Mouse (Mus musculus): ENCODE results near the gene Zbtb8b. TPM values are rescaled to one million over a fixed set of nuclear protein-coding genes. Genes with fewer than 3 reads are reported as not detected.
"Not testable (repeated sequence)": the region's sequence is repeated elsewhere in the genome, so short reads cannot be mapped to it uniquely, and the experiment has no call there.

Zbtb8b gene
- polyA plus RNA-seq, 1 experiment, result not detected

DNA sequence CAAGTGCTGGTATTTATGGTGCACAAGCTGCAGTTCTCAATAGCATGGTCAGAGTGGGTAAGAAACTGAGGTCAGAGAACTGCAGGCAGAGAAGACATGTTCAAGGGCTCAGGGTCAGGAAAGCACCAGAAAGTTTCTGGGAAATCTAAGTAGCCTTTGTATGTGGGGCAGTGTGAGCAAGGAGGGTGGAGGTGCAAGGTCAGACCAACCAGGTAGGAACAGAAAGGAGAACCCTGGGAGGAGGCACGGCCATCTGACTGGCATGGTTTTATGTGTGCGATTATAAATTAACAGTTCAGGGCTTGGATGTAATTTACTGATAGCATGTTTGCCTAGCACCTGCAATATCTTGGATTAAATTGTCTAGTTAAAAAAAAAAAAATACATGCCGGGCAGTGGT, 19.1 kb upstream of the Zbtb8b start:
- Histone ChIP-seq H3K27ac (ENCODE audit: insufficient read depth, low read depth, low read length) (no peak overlapping the region), H3K4me1 (ENCODE audit: control insufficient read depth, insufficient read depth, low read length) (peaks cover 8% of the 10 kb centered on the region), H3K4me3 (ENCODE audit: insufficient read depth, low read length) (no peak overlapping the region)
- no peak for TF ChIP-seq CTCF (IDR thresholded peaks at IDR 0.05; ENCODE audit: low read depth, low read length)
- TF ChIP-seq POLR2A (IDR thresholded peaks at IDR 0.05; ENCODE audit: borderline replicate concordance, low read depth, low read length), result no peak

- H3K4me1 ChIP-seq (ENCODE audit: control insufficient read depth, insufficient read depth, low read length); H3K27ac ChIP-seq (ENCODE audit: insufficient read depth, low read depth, low read length); H3K4me3 ChIP-seq (ENCODE audit: insufficient read depth, low read length): not testable (repeated sequence)
Observed at GRCm38 (mm10) chr4:129457311-129457710, 16.7 kb upstream of the Zbtb8b start.

DNA sequence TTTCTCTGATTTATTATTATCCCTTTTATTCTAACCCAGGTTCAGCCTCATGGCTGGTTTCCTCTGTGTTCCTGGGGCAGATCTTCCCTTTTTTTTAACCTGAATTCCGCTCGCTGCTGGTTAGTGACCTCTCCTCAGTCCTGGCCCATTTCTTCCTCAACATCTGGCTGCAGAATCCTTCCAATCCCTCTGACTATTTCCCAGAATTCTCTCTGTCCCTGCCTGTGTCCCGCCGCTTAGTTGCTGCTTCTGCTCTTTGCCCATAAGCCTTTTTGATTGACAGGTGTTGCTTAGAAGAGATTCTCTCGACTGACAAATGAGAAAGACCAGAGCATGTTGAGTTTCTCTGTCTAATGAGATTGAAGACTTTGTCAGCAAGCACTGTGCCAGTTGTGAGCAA, 15.5 kb upstream of the Zbtb8b start:
- H3K4me1 ChIP-seq (ENCODE audit: control insufficient read depth, insufficient read depth, low read length), result no peaks in the 10 kb centered on the region
- no peak overlapping the region for H3K4me3 ChIP-seq (ENCODE audit: insufficient read depth, low read length)
- H3K27ac ChIP-seq (ENCODE audit: insufficient read depth, low read depth, low read length), result no peak overlapping the region
- TF ChIP-seq POLR2A (IDR thresholded peaks at IDR 0.05; ENCODE audit: borderline replicate concordance, low read depth, low read length) (no peak), CTCF (IDR thresholded peaks at IDR 0.05; ENCODE audit: low read depth, low read length) (no peak)

- TF ChIP-seq POLR2A (IDR thresholded peaks at IDR 0.05; ENCODE audit: borderline replicate concordance, low read depth, low read length), result no peak
- peak; percentile 14; the same call in 1 of the 2 replicates for TF ChIP-seq CTCF (IDR thresholded peaks at IDR 0.05; ENCODE audit: low read depth, low read length)
- Histone ChIP-seq H3K4me1 (ENCODE audit: control insufficient read depth, insufficient read depth, low read length) (no peaks in the 10 kb centered on the region), H3K27ac (ENCODE audit: insufficient read depth, low read depth, low read length) (no peak overlapping the region), H3K4me3 (ENCODE audit: insufficient read depth, low read length) (no peak overlapping the region)
Observed at GRCm38 (mm10) chr4:129455265-129455664, 14.6 kb upstream of the Zbtb8b start.

DNA sequence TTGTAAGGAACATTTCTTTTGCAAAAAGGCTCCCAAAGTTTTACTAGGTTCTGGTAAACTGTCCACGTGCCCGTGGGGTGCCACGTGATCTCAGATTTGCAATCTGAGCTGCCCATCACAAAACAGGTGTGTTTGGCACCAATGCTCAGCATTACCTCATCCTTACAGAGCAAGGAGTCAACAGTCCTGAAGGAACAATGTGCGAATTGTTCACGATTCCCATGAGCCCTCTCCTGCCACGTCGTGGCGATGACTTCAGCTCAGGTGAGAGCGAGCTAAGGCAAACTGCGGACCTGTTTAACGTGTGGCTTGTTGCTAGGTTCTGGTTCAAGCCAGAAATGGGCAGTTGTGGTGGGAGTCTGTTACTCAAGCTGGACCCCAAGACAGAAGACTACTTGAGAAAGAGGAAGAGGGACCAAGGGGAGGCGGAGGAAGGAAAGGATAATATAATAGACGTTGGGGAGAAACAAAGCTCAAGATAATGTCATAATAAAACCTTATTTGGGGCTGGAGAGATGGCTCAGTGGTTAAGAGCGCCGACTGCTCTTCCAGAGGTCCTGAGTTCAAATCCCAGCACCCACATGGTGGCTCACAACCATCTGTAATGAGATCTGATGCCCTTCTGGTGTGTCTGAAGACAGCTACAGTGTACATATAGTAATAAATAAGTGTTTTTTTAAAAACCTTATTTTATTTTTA, 11.0 kb upstream of the Zbtb8b start:
- Histone ChIP-seq H3K4me3 (ENCODE audit: insufficient read depth, low read length) (no peak overlapping the region), H3K4me1 (ENCODE audit: control insufficient read depth, insufficient read depth, low read length) (no peaks in the 10 kb centered on the region), H3K27ac (ENCODE audit: insufficient read depth, low read depth, low read length) (no peak overlapping the region)
- no peak for TF ChIP-seq POLR2A (IDR thresholded peaks at IDR 0.05; ENCODE audit: borderline replicate concordance, low read depth, low read length)
- no peak for TF ChIP-seq CTCF (IDR thresholded peaks at IDR 0.05; ENCODE audit: low read depth, low read length)

- H3K4me3 ChIP-seq (ENCODE audit: insufficient read depth, low read length), result no peak overlapping the region
- no peak for TF ChIP-seq CTCF (IDR thresholded peaks at IDR 0.05; ENCODE audit: low read depth, low read length)
- no peak for TF ChIP-seq POLR2A (IDR thresholded peaks at IDR 0.05; ENCODE audit: borderline replicate concordance, low read depth, low read length)
- no peak overlapping the region for H3K27ac ChIP-seq (ENCODE audit: insufficient read depth, low read depth, low read length)
- no peaks in the 10 kb centered on the region for H3K4me1 ChIP-seq (ENCODE audit: control insufficient read depth, insufficient read depth, low read length)
Observed at GRCm38 (mm10) chr4:129450851-129451250, 10.2 kb upstream of the Zbtb8b start.

DNA sequence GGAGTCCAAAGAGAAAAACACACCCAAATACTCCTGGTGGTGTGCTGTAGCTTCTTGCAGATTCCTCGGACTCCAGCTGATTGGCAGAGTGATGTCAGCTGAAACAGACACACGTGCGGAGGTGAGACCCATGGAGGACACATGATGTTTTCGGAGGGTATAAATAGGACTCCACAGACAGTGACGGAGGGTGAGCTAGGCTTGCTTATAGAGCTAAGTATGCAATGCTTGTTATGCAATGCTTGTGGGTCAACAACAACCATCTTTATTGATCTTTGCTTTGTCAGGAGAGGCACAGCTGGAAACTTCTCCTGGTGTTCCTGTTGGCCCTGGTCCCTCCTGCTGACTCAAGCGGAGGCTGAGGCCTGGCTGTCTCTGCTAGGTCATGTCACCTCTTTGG, 8.1 kb upstream of the Zbtb8b start:
- Histone ChIP-seq H3K4me3 (ENCODE audit: insufficient read depth, low read length) (no peak overlapping the region), H3K27ac (ENCODE audit: insufficient read depth, low read depth, low read length) (no peak overlapping the region), H3K4me1 (ENCODE audit: control insufficient read depth, insufficient read depth, low read length) (no peaks in the 10 kb centered on the region)
- TF ChIP-seq CTCF (IDR thresholded peaks at IDR 0.05; ENCODE audit: low read depth, low read length), result no peak
- no peak for TF ChIP-seq POLR2A (IDR thresholded peaks at IDR 0.05; ENCODE audit: borderline replicate concordance, low read depth, low read length)

DNA sequence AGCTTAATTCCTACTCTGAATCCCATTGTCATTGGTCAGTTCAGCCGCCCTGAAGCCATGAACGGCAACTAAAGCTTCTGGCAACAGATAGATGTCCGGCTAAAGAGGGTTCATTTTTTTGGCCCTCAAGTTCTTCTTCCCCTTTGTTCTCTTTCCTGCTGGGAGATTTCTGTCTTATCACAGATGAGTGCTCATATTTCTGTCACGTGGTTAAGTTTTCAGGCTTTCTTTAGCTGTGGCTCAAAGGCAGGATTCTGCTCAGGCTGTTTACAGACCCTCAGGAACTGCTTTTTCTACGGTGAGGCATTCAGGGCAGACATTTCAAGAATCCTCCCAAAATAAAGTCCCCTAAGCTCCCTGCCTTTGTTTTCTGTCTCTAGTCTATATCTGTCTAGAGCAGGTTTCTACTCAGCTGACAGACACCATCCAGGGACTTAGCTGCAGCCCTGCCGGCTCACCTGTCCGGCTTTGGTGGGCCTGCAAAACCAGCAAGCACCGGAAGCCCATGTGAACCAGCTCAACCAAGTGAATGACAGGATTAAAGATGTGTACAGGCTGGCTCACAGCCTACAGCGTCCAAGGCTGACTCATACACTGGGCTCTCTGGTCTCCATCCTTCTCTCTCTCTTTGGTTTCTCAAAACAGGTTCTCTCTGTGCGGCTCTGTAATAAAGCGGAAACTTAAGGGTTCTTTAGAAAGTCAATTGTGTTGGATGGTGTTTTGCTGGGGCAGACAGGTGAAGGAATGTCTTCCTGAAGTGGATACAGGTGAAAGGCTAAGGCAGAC, 7.3 kb upstream of the Zbtb8b start:
- H3K27ac ChIP-seq (ENCODE audit: insufficient read depth, low read depth, low read length), result no peak overlapping the region
- H3K4me1 ChIP-seq (ENCODE audit: control insufficient read depth, insufficient read depth, low read length), result no peaks in the 10 kb centered on the region
- no peak for TF ChIP-seq CTCF (IDR thresholded peaks at IDR 0.05; ENCODE audit: low read depth, low read length)

GRCm38 (mm10) chr4:129447360-129447759, 6.7 kb upstream of the Zbtb8b start:
- Histone ChIP-seq H3K27ac (ENCODE audit: insufficient read depth, low read depth, low read length) (no peak overlapping the region), H3K4me3 (ENCODE audit: insufficient read depth, low read length) (no peak overlapping the region), H3K4me1 (ENCODE audit: control insufficient read depth, insufficient read depth, low read length) (no peaks in the 10 kb centered on the region)
- TF ChIP-seq CTCF (IDR thresholded peaks at IDR 0.05; ENCODE audit: low read depth, low read length), result no peak
- TF ChIP-seq POLR2A (IDR thresholded peaks at IDR 0.05; ENCODE audit: borderline replicate concordance, low read depth, low read length), result no peak

More for the DNA sequence above, 7.3 kb upstream of the Zbtb8b start:
- no peak overlapping the region for H3K4me3 ChIP-seq (ENCODE audit: insufficient read depth, low read length)

- Histone ChIP-seq H3K27ac (ENCODE audit: insufficient read depth, low read depth, low read length) (no peak overlapping the region), H3K4me1 (ENCODE audit: control insufficient read depth, insufficient read depth, low read length) (no peaks in the 10 kb centered on the region), H3K4me3 (ENCODE audit: insufficient read depth, low read length) (no peak overlapping the region)
- TF ChIP-seq CTCF (IDR thresholded peaks at IDR 0.05; ENCODE audit: low read depth, low read length) (no peak), POLR2A (IDR thresholded peaks at IDR 0.05; ENCODE audit: borderline replicate concordance, low read depth, low read length) (no peak)
Observed at GRCm38 (mm10) chr4:129441145-129441544, 492 bp upstream of the Zbtb8b start.

Measured in bone marrow macrophage, adult 2 months (primary cell).